Mouse (Mus musculus): ENCODE measurements around the gene Olfr412.

Gene Olfr412

GRCm38 (mm10) chr11:74361769-74362168 is at the start of gene Olfr412:
TSS of gene Olfr412 (plus strand) at chr11:74362069.
- no peak for DNase-seq (ENCODE audit: low spot score)

DNA sequence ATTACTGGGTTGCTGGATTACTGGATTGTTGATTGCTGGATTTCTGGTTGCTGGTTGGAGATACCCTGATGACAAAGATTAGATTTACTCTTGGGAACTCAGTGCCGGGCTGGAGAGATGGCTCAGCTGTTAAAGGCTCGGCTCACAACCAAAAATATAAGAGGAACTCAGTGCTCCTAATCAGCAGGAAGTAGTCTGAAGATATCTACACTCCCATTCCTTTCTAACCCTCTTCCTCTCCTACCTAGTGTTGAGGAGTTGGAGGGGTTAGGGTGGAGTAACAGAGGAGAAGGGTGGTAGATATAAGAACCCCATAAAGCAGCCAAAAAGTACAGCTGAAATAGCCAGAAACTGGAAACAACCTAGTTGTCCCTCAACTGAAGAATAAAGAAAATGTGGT is 35.8 kb upstream of the Olfr412 start:
- DNase-seq (ENCODE audit: low spot score) = no peak

- DNase-seq (ENCODE audit: low spot score) = no peak
Observed at GRCm38 (mm10) chr11:74328781-74329180, 33.1 kb upstream of the Olfr412 start.

DNA sequence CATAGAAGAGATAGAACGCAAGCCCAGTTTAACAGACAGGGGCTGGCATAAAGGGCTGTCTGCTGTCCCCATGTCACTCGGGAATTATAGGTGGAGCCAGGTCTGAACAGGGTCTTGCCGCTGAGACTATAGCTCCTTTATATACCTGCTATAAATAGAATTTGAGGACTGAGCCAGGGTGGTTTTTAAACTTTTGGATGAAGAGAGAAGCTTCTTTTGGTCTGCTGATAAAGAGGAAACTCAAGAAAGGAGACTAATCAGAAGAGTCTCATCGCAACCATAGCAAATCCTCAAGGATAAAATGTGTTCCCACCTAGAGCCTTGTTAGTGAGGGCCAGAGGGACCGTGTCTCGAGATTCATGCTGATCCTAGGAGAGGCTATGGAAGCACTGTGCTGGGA is 23.9 kb upstream of the Olfr412 start, which contains the start of gene Olfr410:
Olfr410 (minus strand) TSS at position 101 of the 400 bp plus-strand sequence.
- DNase-seq (ENCODE audit: low spot score) = no peak

DNA sequence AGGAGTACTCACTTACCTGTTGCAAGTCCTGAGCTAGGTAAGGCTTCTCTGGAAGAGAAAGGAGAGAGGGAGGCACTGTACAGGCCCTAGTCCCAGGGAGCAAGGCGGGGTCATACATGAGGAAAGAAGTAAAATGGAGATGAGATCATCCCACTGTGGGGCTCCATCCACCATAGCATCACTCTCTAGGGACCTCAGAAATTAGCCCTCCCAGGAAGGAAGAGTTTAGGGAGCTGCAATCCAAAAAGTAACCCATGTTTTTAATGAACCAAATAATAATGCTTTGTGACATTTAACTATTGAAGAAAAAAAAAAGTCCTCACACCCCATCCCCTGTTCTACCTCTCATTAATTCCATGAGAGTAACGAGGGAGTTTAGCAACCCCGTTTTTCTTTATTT is 9.3 kb upstream of the Olfr412 start, which contains the start of gene Olfr411:
Olfr411 (minus strand) TSS at position 101 of the 400 bp plus-strand sequence.
- DNase-seq (ENCODE audit: low spot score) = no peak

DNA sequence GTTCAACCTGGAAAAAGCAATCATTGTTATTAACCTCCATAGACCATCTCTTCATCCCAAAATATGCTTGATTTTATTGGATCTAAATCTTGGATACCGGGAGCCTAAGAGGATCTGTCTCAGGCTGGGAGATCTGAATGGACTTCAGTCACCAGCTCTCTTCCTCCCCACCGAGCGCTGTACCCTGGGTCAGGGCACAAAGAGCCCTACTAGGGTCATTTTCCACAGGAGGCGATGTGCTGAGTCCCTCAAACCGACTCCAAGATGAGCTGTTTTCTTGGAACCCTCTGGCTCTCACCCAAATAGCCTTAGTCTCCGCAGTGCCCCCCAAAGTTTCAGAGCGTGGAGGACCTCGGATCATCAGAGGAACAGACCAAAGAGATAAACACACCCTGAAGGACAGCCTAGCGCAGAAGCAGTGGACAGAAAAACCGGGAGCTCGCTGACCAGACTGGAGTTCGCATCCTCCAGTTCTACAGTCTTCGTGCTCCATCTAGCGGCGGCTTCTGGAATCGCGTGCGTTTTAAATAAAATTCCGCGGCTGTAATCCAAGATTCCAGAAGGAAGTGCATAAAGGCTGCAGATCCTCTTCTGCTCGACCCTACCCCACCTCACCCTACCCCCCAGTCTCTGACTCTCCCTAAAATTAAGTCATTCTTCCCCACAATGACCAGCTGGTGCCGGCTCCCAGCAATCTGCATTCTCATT is 9.7 kb downstream of the Olfr412 start:
- DNase-seq (ENCODE audit: low spot score) = peak; percentile 47

DNA sequence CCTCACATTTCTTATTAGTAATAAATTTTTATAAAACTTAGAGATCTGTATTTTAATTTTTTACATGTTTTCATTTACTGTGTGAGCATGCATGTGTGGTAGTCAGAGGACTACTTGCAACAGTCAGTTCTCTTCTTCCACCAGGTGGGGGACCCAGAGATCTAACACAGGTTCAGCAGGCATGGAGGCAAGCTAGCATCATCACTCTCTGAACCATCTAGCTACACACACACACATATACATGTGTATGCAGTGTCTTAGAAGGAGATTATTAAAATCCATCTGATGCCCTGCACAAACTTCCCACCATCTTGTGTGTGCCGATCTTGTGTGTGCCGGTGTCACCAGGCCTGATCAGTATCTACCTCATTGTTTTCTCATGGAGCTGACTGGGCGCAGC is 15.0 kb downstream of the Olfr412 start:
- DNase-seq (ENCODE audit: low spot score) = peak; percentile 13

DNA sequence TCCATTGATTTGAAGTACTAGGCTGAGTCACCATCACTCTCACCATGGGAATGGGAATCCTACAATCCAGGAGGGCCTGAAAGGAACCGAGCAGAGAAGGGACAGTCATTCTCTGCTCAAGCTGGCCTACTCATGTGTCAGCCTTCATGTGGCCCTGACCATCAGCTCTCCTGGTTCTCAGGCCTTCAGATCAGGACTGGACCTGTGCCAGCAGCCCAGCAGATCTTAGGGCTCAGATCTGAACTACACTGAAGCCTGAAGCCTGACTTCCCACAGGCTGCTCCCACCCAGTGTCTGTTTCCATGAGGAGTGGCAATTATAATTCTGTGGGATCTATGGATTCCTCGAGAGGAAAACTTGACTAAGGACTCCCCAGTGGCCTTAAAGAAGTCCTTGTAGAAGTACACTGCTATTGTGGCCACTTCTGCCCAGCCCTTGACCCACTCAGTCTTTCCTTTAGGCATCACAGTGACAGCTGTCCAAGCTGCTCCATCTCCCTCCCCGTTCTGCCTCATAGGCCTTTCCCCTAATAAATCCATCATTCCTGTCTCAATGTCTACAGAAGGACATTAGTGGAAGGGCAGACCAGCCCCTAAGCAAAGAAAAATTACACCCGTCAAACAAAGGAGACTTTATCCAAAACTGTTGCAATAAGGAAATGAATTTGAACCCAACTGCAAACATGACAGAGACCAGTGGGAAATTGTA is 17.5 kb downstream of the Olfr412 start:
- no peak for DNase-seq (ENCODE audit: low spot score)

DNA sequence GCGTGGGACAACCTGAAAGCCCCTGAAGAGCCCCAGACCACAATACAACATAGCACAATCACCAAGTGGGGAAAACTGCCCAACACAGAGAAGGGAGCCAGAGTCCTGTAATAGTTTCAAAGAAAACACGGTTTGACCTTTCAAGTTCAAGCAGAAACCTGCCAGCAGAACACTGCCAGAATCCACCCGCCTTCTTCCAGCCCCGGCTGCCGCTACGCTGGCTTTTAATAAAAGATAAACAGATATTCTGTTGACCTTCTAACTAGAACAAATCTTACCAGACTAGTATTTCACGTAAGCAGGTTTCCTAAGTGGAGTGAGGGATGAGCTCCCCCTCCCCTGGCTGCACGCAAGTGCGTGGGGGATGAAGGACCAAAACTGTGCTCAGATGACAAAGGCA is 23.8 kb downstream of the Olfr412 start:
- DNase-seq (ENCODE audit: low spot score) = no peak

- no peak for DNase-seq (ENCODE audit: low spot score)
Observed at GRCm38 (mm10) chr11:74387203-74387602, 25.3 kb downstream of the Olfr412 start.

- DNase-seq (ENCODE audit: low spot score) = no peak
Observed at GRCm38 (mm10) chr11:74391899-74392298, 30.0 kb downstream of the Olfr412 start.

DNA sequence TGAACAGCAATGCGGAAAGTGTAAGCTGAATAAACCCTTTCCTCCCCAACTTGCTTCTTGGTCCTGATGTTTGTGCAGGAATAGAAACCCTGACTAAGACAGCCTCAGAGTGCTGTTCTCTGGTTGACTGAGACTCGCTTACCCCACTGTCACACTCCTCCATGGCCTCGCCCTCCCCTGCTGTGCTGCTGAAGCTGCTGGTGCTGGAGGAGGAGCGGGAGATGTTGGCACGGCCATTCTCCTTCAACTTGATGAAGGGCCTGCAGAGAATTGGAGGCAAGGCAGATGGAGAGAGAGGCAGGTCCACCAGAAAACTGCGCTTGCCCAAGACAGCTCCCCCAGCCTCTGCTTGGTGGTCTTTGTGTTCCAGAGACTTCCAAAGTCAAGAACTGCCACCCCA is 31.0 kb downstream of the Olfr412 start:
- DNase-seq (ENCODE audit: low spot score) = no peak

DNA sequence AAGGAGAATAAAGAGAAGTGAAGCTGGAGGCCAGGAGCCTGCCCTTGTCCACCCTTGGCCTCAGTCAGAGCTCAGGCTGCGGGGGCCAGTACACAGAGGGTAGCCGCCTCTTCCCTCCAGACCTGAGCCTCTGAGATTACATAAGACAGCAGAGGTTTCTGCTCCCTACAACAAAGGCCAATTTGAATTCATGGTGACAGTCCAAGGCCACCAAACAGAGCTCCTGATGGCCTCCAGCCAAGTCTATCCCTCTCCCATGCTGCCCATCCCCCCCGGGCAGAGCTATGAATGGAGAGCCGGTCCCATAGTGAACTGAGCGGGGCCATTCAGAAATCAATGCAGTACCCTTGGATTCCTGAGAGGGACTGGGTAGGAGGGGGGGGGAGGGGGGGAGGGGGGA is 31.6 kb downstream of the Olfr412 start:
- DNase-seq (ENCODE audit: low spot score) = no peak

DNA sequence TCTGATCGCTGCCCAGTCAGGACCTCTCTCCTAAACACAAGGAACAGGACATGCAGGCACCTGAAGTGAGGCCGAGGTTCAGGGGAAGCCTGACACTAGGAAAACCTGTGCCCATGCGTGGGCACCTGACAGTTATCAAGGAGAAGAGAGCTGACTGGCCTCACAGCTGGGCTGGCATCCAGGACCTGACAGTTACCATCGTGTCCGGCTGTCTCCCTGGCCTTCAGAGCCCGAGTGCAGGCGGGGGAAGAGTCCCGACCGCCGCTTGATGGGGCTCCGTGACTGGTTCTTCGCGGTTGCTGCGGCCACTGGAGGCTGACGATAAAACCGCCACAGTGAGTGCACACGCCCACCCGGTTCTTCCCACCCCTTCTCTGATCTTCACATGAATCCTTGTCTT is 33.7 kb downstream of the Olfr412 start:
- no peak for DNase-seq (ENCODE audit: low spot score)

GRCm38 (mm10) chr11:74402126-74402525 is 40.3 kb downstream of the Olfr412 start:
- DNase-seq (ENCODE audit: low spot score) = no peak

- no peak for DNase-seq (ENCODE audit: low spot score)
Observed at GRCm38 (mm10) chr11:74404216-74404615, 42.3 kb downstream of the Olfr412 start.

DNA sequence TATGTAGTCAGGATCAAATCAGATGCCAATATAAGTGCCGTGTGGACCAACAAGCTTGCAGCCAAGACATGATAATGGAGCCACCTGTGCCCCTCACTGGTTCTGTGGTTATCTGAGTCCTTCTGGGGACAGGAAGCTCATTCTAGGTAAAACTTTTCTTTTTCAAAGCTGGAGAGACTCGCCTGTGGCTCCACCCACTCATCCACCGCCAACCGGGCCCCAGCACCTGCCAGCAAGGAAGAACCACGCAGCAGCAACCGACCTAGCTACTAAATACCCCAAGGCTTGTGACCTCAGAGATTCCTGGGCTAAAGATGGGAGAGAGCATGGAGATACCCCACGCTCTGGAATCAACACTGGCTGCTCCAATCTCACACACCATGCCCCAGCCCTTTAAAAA is 43.3 kb downstream of the Olfr412 start:
- DNase-seq (ENCODE audit: low spot score) = no peak

DNA sequence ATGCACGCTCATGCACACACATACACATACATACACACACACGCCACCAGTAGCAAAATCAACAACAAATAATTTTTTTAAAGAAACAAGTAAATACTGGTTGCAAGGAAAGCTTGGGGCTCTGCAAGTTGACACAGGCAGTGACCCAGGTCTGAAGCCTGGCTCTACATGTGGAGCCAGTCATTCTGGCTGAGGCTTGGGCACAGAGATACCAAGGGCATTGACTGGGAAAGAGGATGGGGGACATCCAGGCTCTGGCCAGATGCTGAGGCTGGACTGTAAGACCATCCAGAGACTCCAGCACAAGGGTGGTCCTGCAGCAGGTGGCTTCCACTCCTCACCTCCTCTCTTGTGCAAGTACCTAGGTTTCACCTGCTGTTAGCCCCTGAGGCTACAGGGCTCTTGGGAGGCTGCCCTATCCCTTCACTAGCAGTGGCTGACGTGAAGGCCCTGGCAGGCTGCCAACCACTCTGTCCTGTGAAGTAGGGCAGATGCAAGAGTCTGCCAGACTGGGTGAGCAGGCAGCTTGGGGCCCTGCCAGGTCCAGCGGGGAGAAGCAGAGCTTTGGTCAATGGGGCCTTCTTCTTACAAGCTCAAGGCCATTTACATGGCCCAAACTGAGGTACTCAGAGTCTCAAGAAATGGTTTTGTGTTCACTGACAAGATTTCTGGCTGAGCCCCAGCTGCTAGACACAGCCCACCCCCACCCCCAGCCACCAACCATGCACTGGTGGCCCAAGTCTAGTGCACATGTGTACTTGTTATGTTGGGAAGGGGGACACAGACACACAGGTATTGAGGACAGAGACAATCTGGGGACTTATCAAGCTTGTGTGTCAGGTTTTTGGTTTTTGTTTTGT is 46.9 kb downstream of the Olfr412 start:
- DNase-seq (ENCODE audit: low spot score) = no peak

DNA sequence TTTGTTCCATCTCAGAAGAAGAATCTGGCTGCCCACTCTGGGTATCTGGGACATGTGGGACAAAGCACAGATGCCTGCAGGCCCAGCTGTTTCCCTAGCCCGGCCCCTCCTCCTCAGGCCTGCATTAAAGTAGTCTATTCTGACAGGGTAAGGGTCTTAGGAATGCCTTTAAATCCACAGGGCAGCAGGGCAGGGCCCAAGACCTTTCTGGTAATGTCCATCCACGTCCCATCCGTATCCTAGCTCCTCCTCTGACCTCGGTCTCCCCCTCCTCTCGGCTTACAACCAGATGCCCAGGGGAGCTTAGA is 47.5 kb downstream of the Olfr412 start:
- no peak for DNase-seq (ENCODE audit: low spot score)

DNA sequence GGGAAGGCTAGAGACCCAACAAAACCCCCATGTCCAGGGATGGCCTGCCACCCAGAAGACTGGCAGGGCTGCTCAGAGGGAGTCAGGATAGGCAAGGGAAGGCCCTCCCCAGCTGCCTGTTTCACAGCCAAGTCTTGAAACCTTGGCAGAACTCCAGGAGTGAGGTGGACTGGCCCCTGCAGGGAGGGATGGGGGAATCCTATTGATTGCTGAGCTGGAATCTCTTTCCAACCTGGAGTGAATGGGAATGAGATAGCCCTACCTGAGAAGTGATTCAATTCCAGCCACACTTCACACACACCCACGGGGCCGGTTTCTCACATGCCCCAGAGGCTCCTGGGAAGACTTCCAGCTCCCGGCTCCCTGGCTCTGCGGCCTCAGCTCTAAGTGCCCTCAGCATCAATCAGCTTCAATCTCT is 47.9 kb downstream of the Olfr412 start:
- DNase-seq (ENCODE audit: low spot score) = no peak

- DNase-seq (ENCODE audit: low spot score) = no peak
Observed at GRCm38 (mm10) chr11:74411943-74412342, 50.1 kb downstream of the Olfr412 start.

- DNase-seq (ENCODE audit: low spot score) = no peak
Observed at GRCm38 (mm10) chr11:74412462-74412861, 50.6 kb downstream of the Olfr412 start.

Measured in c-Kit-positive CD71-positive TER-119-positive erythroid progenitor cells, embryonic 14.5 days (primary cell).